Mouse (Mus musculus) embryo, embryonic 10.5 days (tissue): Measurements from ENCODE around the gene Urb1.

Experiments used
- DNase-seq: peaks from one replicate; pipeline ENCODE4 v3.0.0-alpha.2; 2015; ENCODE audit warnings: low spot score

Gene Urb1

DNA sequence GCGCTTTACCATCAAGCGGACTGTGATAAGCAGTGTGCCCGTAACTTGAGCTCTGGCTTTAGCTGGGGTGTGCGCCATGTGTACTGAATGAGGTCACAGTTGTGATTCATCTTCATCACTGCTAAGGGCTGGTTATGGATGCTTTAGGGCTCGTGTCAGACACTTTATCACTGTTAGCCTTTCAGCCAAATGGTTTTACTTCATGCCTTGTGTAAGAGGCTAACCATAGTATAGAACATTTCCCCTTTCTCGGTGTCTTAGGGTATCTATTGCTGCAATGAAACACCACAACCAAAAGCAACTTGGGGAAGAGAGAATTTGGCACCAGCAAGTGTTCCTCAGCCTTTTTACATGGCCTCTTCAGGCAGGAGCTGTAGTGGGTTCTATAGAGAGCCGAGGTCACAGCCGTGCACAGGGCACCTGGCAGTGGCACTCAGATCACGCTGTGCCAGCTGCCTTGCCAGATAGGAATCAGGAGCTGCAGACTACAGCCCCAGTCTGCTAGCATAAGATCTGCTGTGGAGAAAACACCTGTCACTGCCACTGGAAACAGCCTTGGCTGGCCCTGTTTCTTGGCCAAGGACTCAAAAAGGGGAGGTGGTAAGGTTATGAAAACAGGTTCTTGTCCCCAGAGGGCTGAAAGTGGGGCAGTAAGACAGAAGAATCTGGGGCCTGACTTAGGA, 44.9 kb downstream of the Urb1 start:
- DNase-seq = peak; percentile 15

DNA sequence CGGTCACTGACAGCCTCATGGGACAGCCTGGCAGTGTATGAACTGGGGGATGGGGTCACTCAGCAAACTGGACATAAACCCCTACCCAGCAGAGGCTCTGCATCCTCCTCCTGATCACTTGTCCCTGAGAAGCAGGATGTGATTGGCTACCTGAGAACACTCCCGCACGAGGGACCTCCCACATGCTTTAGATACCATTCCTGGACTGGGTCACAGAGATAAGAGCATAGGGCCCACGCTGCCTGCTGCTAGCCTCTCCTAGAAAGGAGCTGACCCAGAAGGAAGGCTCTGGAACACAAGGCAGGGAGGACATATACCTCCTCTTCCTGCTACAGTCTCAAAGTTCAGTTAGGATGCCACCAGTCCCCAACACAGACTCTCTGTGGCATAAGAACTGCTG, 49.7 kb downstream of the Urb1 start:
- DNase-seq = no peak

DNA sequence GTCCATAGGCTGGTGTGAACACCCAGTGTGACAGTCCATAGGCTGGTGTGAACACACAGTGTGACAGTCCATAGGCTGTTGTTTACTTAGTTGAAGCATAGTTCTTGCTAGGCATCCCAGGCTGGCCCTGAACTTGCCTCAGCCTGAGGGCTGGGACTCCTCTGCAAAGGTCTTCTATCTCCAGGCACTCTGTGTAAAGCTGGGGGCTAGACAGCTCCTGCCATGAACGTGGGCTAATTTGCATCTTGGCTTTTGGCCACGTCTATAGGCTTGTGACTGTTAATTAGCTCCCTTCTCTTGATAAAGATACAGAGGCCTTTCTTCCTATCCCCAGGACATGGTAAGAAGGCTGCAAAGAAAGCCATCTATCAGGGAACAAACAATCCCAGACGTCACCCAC, 50.9 kb downstream of the Urb1 start:
- DNase-seq = no peak

DNA sequence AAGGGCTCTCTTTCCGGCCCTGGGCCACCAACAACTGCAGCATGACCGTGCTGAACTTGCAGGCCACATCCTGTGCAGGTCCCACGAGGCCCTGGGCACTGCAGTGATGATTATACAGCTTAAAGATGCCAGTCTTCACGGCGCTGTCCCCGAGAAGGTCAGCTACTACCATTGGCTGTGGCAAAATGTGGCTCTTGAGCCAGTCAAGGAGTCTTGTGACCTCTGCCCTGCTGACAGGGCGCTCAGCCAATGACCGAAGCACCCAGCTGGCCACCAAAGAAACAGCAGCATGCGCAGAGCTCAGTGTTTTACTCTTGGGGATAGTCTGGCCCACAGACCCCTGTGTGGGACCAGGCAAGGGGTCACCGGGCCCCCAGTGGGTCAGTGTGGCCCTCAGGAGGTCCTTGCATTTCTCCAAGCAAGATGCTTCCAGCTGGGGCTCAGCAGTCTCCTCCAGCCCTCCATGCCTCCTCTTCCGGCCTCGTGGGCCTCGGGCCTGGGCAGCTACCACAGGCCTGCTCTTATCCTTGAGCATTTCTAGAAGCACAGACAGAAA, 56.7 kb downstream of the Urb1 start:
- no peak for DNase-seq

DNA sequence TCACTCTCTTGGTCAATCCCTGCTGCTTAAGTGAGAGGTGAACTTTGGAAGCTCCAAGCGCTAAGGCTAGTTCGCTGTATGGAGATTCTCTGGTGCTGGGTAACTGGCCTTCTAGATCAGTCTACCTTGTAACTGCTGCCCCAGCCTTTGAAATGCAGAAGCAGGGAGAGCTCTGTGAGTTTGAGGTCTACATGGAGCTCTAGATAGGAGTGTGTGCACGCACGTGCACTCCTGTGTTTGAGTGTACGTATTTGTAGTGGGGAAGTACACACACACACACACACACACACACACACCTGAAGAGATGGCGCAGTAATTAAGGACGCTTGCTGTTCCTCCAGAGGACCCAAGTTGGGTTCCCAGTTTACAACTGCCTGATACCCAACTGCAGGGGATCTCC, 62.0 kb downstream of the Urb1 start:
- no peak for DNase-seq

DNA sequence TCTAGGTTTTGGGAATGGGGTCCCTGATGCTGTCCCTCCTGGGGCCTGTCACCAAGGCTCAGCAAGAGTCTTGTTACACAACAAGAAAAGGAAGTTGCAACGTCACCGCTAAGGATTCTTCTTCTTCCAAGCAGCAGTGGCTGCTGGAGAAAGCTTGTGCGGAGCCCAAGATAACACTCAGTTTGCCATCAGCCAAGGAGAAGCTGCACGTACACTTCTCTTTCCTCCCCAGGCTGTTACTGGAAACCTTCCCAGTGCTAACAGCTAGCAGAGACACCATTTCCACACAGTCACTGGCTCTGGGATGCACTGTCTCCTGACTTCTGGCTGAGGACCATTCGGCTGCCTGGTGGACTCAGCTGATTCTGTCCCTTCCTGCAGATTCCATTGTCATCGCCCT, 63.1 kb downstream of the Urb1 start:
- no peak for DNase-seq

DNA sequence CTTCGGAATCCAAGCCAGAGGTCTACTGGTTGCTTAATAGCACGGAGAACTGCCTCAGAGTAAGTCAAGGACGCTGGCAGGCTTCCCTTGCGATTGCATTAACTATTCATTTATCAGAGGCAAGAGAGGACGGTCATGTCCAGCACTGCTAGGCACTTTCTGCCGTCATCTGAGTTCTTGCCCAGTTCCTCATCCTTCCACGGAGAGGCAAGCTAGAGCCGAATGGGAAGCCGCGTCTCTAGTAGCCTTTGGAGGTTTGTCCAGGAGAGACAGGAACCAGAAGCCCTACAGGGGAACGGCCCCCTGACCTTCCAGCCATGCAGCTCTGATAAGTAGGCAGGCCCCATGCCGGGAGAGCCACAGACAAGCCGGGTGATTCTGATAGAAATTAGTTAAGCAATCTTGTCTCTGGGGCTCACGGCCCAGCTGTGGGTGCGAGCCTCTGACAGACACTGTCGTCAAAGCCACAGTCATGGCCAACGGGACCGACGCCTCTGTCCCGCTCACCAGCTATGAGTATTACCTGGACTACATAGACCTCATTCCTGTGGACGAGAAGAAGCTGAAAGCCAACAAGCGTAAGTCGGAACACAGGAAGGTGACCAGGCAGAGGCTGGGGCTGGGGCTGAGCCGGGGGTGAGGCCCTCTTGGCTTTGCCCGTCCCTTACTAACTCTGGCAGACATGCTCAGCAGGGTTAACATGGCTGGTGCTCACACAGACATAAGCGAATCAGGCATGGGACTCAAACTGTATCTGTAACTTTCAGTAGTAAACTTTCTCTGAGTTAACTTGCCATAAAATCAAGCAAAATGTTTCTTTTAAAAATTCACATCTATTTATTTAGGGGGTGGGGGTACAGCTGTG, 71.9 kb downstream of the Urb1 start, which contains the start of gene Mrap:
Gene Mrap (plus strand): TSS at position 116 of the 865 bp plus-strand sequence.
- no peak for DNase-seq

DNA sequence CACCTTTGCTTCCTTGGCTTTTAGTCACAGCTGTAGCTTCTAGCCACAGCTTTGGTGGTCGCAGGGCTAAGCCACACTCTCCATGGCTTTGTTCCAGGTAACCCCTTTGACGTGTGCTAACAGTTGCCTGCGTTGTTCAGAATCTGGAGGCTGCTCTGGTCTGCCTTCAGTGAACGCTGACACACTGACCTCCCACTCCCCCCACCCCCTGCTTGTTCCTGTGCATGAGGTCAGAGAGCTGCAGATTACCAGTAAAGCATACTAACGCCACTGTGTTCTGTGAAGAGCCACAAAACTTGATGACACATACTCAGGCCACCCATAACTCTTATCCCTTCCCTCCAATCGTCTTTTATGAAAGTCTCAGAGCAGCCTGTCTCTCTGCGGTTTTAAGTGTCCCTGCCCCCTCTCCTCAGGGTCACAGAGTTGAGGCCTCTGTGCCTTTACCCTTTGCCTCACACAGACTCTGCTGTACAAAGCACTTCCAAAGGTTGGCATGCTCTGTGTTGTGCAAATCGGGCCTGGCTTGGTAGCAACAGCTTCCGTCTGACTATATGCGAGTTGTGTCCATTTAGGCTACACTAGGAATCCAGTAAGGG, 73.4 kb downstream of the Urb1 start:
- DNase-seq = no peak

DNA sequence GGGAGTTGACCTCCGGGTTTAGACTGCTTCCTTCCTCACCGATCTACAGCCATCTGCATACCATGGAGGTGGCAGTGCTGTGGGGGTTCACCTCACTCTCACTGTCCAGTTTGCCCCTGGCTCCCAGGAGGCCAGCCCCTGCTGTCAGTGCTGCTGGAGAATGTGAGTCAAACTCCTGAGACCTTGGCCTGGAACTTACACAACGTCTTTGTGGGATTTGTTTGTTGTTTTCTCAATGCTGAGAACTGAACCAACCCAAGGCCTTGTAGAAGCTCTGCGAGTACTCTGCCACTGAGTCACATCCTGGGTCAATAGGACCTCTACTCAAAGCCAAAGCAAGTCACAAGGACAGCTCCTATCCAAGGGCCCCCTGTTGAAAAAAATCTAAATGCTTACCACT, 74.6 kb downstream of the Urb1 start:
- no peak for DNase-seq

DNA sequence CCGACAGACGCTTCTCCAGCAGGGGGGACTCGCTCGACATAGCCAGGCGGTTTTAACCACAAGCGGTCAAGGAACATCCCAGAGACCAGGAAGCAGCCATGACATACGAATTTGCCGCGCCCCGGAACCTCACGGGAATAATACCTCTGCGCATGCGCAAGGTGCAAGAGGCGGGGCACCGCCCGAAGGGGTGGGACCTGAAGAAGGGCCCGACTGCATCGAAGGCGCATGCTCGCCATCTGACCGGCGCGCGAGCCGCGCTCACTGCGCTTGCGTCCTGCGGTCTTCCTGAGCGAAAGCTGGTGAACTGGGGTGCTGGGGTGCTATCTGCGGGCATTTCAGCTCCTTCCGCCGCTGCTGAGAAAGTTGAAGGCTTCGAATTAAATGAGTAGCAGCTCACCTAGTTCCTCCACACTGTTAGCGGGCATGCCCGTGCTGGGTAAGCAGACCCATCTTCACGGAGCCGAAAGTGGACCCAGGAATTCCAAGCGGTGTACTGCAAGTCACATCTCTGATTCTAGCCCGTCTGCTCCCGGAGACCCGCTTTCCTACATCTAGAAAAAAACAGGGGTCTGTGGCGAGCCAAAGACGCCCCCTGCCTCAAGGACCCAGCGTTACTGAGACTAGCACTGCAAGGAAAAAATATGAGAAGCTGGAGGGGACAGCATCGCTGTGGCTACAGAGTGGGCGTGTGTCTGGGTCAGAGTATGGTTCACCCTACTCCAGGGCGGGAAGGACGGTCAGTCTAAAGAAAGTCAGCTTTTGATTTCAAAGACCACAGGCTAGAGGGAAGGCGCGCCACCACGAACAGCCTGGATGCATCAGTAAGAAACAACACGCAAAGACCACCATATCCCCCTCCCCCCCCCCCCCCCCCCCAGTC, 82.7 kb downstream of the Urb1 start, which contains the start of gene Mis18a:
Gene Mis18a (minus strand): TSS at position 172 of the 883 bp plus-strand sequence.
- DNase-seq = peak; percentile 98

DNA sequence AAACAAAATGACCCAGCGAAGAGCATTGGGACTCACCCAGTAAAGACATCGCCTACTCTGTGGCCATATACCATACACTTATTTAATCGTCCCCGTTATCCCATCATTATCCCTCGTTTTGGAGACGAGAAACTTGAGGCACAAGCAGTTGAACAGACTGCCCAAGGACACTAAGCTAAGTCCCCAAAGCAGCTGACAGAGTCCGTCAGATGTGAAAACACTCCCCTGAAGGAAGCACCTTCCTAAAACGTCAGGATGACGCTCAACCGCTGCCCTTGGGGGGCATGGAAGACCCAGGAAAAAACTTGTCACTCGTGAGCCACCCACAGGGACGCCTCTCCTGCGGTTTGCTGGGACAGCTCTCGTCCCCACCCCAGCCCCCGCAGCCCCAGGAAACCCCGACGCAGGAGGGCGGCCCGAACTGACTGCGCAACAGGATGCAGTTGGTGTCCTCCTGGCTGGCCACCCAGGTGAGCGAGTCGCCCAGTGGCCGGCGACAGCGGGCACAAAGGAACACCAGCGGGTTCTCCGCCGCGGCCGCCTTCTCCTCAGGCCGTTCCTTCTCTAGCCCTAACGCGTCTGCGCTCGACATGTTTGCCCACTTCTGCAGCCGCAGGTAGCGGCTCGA, 83.5 kb downstream of the Urb1 start:
- DNase-seq = no peak

DNA sequence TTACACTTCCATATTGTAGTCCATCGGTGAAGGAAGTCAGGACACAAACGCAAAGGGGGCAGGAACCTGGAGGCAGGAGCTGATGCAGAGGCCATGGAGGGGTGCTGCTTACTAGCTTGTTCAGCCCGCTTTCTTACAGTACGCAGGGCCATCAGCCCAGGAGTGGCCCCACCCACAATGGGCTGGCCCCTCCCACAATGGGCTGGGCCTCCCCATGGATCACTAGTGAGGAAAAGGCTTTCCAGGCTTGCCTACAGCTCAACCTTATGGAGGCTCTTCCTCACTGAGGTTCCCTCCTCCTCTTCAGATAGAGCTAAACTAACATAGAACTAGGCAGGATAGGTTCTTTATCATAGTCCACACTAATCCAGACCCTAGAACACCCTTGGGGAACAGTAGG, 86.2 kb downstream of the Urb1 start:
- no peak for DNase-seq

DNA sequence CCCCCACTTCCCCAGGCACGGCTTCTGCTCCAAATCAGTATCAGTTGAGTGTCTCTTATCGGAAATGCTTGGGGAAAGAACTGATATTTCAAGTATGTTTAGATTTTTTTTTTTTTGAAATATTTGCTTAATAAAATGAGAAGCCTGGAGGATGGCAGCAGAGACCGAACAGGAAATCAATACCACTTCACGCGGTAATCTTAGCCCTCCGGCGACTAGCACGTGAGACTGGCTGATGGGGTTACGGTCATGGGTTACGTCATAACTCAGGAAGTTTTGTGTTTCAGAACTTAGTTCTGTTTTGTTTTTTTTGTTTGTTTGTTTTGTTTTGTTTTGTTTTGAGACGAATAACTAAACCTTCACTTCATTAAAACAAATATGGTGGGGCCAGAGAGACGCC, 99.9 kb downstream of the Urb1 start:
- DNase-seq = no peak

DNA sequence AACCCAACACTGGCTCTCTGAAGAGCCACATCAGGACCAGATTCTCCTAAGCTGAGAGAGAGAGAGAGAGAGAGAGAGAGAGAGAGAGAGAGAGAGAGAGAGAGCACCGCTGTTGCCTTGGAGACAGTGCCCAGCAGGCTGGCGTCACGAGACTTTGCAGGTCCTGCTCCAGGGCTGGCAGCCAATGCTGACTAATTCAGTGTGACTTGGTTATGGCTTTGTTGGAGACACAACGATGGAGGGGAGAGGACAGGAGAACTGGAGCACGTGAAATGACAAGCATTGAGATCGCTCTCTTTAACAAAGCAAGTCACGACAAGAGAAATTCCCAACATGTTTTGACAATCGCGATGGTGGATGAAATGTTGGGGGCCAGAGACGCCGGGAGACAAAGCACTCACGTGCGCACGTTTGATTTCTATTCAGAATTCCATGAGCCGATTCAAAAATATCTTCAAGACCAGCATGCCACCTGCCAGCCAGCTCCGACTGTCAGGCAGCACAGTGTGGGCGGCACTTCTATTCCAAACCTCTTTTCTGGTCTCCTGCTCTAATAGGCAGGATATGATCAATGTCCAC, 100.4 kb downstream of the Urb1 start:
- DNase-seq = peak; percentile 65

DNA sequence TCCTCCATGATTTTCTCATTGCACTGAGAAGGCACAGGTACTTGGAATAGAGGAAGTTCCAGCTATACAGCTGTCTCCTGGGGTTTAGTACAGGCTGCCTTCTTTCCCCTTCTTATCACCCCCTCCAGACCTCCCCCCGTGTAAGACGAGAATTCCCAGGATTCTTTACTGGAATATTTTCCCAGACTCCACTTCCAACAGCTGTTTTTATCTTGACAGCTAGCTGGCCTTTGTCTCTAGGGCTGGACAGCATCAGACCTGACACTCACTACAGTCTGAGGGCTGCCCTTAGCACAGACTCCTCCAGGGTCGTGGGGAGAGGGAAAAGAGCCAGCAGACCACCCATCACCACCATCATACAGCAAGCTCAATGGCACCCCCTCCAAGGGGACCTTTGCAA, 103.9 kb downstream of the Urb1 start:
- peak; percentile 39 for DNase-seq

DNA sequence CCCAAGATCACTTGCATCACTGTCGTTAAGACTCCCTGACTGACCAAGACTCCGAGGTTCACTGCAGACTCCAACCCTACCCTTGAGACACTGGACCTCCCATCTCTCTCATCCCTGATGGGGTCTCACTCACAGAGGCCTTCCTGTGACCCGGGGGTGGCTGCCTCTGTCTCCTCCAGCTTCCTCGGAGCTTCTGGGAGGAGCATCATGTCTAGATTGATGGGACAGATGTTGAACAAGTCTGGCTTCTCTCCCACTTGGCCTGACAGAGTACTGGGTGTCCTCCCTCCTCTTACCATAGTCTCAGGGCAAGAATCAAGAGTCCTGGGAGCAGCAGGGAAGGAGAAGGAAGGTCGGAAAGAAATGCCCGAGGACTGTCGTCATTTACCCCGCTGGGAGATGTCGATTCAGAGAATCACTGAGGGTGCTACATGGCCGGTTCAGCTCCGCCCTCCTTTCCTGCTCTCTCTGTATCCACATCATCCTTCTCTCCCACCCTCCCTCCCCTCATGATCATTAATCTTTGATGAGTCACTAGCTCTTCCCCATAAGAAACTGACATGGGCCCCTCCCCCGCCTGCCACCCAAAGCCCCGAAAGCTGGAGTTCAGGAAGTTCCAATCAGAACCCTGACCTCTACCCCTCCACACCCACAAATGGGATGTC, 105.9 kb downstream of the Urb1 start:
- peak; percentile 29 for DNase-seq

DNA sequence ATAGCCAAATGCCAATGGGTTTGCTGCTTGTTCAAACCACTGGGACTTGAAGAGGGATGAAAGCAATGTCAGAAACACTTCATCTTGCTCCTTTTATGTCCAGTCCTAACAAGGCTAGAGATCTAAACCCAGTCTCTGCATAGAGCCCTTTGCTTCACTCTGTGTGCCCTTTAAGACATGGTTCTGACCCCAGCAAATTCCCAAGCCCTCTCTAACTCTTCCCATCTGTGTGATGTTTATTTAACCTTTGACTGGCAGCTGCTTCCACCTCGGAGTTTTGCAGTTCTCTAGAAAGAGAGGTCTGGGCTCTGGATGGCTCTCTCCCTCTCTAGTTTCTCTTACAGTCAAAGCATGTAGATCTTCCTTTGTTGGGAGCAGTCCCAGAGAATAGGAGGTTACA, 106.6 kb downstream of the Urb1 start:
- DNase-seq = peak; percentile 84

DNA sequence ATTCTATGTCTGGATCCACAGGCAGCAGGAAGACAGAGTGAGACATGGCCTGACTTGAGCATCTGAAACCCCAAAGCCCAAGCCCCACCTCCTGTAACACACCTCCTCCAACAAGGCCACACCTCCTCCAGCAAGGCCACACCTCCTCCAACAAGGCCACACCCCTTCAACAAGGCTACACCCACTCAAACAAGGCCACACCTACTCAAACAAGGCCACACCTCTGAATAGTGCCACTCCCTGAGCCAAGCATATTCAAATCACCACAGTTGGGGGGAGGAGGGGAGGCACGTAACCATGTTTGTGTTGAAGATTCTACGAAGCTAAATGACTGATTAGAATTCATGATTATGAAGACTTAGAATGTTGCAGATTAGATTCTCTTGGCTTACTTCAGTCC, 108.7 kb downstream of the Urb1 start:
- DNase-seq = no peak
